Mouse (Mus musculus): ENCODE data around the gene Smyd4. TPM values are rescaled to one million over a fixed set of nuclear protein-coding genes. Genes with fewer than 3 reads are reported as not detected.
A peak's percentile ranks its signal among the peaks of the same experiment; 100 is the strongest.

The Smyd4 gene
- polyA plus RNA-seq, 1 experiment from 2014 or later = 3.1 TPM

DNA sequence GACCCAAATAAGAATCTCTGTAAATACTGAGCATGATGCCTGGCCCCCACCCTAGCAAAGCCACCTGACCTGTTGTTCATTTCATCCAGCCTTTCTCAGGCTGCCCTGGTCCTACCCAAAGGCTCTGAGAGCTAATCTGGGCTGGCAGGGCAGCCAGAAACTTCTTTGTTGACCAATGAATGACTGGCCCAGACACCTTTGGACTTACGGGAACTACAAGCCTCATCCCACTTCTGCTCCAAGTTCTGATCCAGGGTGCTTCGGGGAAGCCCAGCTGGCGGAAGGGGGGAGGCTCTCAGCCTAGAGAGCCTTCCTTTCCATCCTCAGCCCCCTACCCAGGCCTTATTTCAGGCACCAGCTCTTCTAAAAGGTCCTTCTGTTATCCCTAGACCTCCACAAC is 90.6 kb downstream of the Smyd4 start:
- peak overlapping the region; percentile 47 for H3K4me3 ChIP-seq (ENCODE audit: low read depth, low read length)
- peak overlapping the region; percentile 65 for H3K4me2 ChIP-seq (ENCODE audit: low read depth, low read length)
- peaks cover 4% of the 10 kb centered on the region; the same call in 1 of the 2 replicates for H3K9me3 ChIP-seq (ENCODE audit: low read length)
- 62% methylated on average over 3 of the region's 3 CpGs for WGBS (ENCODE audit: insufficient replicate concordance)
- ATAC-seq = peak; percentile 40
- H3K9ac ChIP-seq (replicated peaks) = peak overlapping the region; percentile 70
- H3K36me3 ChIP-seq (replicated peaks; ENCODE audit: insufficient read depth, low read length) = peaks cover 41% of the 10 kb centered on the region
- H3K27me3 ChIP-seq (ENCODE audit: insufficient read depth, low read length) = no peaks in the 10 kb centered on the region
- H3K27ac ChIP-seq (ENCODE audit: low read depth) = peak overlapping the region; percentile 95
- H3K4me1 ChIP-seq (ENCODE audit: insufficient read depth) = peaks cover 25% of the 10 kb centered on the region
- DNase-seq = no peak
- no peak for TF ChIP-seq CTCF (IDR thresholded peaks at IDR 0.05; ENCODE audit: low read depth)
- TF ChIP-seq EP300 (IDR thresholded peaks at IDR 0.05; ENCODE audit: low read depth) = no peak

- peaks cover 26% of the 10 kb centered on the region for H3K4me1 ChIP-seq (ENCODE audit: insufficient read depth)
- peak within 1 kb of the TSS; percentile 65 for H3K4me2 ChIP-seq (ENCODE audit: low read depth, low read length)
- peak; percentile 61 for DNase-seq
- H3K9me3 ChIP-seq (ENCODE audit: low read length) = peaks cover under 1% of the 10 kb centered on the region; the same call in 1 of the 2 replicates
- H3K27ac ChIP-seq (ENCODE audit: low read depth) = peak within 1 kb of the TSS; percentile 95
- 63% methylated on average over 6 of the region's 6 CpGs for WGBS (ENCODE audit: insufficient replicate concordance)
- H3K36me3 ChIP-seq (replicated peaks; ENCODE audit: insufficient read depth, low read length) = peaks cover 41% of the 10 kb centered on the region
- peak within 1 kb of the TSS; percentile 70 for H3K9ac ChIP-seq (replicated peaks)
- no peaks in the 10 kb centered on the region for H3K27me3 ChIP-seq (ENCODE audit: insufficient read depth, low read length)
- TF ChIP-seq EP300 (IDR thresholded peaks at IDR 0.05; ENCODE audit: low read depth) (no peak), CTCF (IDR thresholded peaks at IDR 0.05; ENCODE audit: low read depth) (no peak)
- peak within 1 kb of the TSS; percentile 47 for H3K4me3 ChIP-seq (ENCODE audit: low read depth, low read length)
- peak; percentile 58 for ATAC-seq
These were observed 91.1 kb downstream of the Smyd4 start, which contains the start of gene Serpinf2 for GRCm38 (mm10) chr11:75439363-75439762. Gene Serpinf2, minus strand, starts transcription at chr11:75439591.

GRCm38 (mm10) chr11:75439951-75440350 is 91.7 kb downstream of the Smyd4 start:
- DNase-seq (no peak), ATAC-seq (no peak)
- TF ChIP-seq CTCF (IDR thresholded peaks at IDR 0.05; ENCODE audit: low read depth) = no peak
- no peak for TF ChIP-seq EP300 (IDR thresholded peaks at IDR 0.05; ENCODE audit: low read depth)
- Histone ChIP-seq H3K9ac (replicated peaks) (no peak overlapping the region), H3K4me3 (ENCODE audit: low read depth, low read length) (no peak overlapping the region), H3K4me2 (ENCODE audit: low read depth, low read length) (no peak overlapping the region), H3K36me3 (replicated peaks; ENCODE audit: insufficient read depth, low read length) (peaks cover 43% of the 10 kb centered on the region), H3K4me1 (ENCODE audit: insufficient read depth) (peaks cover 30% of the 10 kb centered on the region), H3K9me3 (ENCODE audit: low read length) (no peaks in the 10 kb centered on the region), H3K27ac (ENCODE audit: low read depth) (peak overlapping the region; percentile 76), H3K27me3 (ENCODE audit: insufficient read depth, low read length) (no peaks in the 10 kb centered on the region)
- WGBS (ENCODE audit: insufficient replicate concordance) = 72% methylated on average over 3 of the region's 3 CpGs

DNA sequence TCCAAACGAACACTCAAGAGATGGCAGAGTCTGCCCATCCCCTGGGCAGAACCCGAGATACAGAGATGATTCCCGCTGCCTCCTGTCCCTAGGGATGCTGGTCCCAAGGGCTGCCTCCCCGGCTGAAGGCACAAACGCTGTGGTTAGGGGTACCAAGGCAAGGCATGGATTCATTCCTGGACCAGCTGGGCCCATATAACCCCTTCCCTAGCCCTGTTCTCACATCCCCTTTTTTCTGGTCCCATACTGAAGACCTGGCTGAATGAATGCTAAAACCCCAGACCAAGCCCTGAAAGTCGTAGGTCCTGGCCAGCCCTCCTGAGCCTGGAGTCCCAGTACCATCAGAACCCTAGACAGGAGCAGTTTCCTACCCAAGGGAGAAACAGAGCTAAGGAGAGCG is 92.8 kb downstream of the Smyd4 start:
- Histone ChIP-seq H3K36me3 (replicated peaks; ENCODE audit: insufficient read depth, low read length) (peaks cover 50% of the 10 kb centered on the region), H3K27ac (ENCODE audit: low read depth) (peak overlapping the region; percentile 76), H3K4me3 (ENCODE audit: low read depth, low read length) (no peak overlapping the region), H3K4me2 (ENCODE audit: low read depth, low read length) (no peak overlapping the region), H3K4me1 (ENCODE audit: insufficient read depth) (peaks cover 27% of the 10 kb centered on the region), H3K27me3 (ENCODE audit: insufficient read depth, low read length) (no peaks in the 10 kb centered on the region), H3K9ac (replicated peaks) (no peak overlapping the region), H3K9me3 (ENCODE audit: low read length) (no peaks in the 10 kb centered on the region)
- DNase-seq (no peak), ATAC-seq (no peak)
- 74% methylated on average over 7 of the region's 7 CpGs for WGBS (ENCODE audit: insufficient replicate concordance)
- TF ChIP-seq EP300 (IDR thresholded peaks at IDR 0.05; ENCODE audit: low read depth) = no peak
- TF ChIP-seq CTCF (IDR thresholded peaks at IDR 0.05; ENCODE audit: low read depth) = no peak

DNA sequence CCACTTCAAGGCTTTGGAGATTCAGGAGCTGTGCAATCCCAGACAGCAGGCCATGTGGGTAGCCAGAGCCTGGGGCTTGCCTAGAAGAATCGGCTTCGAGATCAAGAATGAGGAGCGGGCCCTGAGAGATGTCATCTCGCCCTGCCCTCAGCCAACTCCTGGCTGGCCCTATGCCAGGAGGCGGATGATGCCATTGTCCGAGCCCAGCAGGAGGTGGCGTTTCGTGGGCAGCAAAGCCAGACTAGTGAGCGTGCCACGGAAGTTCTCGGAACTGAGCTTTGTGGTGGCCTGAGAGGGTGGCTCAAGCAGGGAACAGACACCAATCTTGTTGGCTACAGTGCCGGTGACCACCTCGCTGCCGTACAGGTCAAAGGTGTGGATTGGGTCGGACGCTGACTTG is 93.4 kb downstream of the Smyd4 start:
- Histone ChIP-seq H3K36me3 (replicated peaks; ENCODE audit: insufficient read depth, low read length) (peaks cover 54% of the 10 kb centered on the region), H3K9ac (replicated peaks) (no peak overlapping the region), H3K4me2 (ENCODE audit: low read depth, low read length) (no peak overlapping the region), H3K4me3 (ENCODE audit: low read depth, low read length) (no peak overlapping the region), H3K27ac (ENCODE audit: low read depth) (peak overlapping the region; percentile 76; the same call in 1 of the 2 replicates), H3K27me3 (ENCODE audit: insufficient read depth, low read length) (no peaks in the 10 kb centered on the region), H3K9me3 (ENCODE audit: low read length) (no peaks in the 10 kb centered on the region), H3K4me1 (ENCODE audit: insufficient read depth) (peaks cover 27% of the 10 kb centered on the region)
- WGBS (ENCODE audit: insufficient replicate concordance) = 88% methylated on average over 16 of the region's 16 CpGs
- no peak for TF ChIP-seq CTCF (IDR thresholded peaks at IDR 0.05; ENCODE audit: low read depth)
- TF ChIP-seq EP300 (IDR thresholded peaks at IDR 0.05; ENCODE audit: low read depth) = no peak
- DNase-seq (no peak), ATAC-seq (no peak)

DNA sequence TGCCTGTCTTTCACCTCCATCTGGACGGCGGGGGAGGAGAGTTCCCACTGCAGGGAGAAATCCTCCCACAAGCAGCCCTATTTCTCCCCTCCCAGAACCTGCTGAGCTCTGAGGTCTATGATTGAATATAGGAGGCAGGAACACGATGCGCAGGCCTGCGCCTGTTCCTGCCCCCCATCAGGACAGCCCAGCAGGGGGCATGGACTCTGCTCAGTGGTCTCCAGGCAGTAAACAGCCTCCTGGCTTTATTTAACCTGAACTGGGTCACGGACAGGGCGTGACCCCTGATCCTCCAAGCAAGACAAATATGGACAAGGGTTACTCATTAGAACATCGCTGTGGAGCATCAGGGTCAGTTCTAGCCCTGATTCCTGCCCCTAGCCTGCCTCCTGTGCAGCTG is 95.5 kb downstream of the Smyd4 start:
- peaks cover 30% of the 10 kb centered on the region for H3K4me1 ChIP-seq (ENCODE audit: insufficient read depth)
- ATAC-seq = peak; percentile 92
- 0 out of 2 replicates have a peak overlapping the region, but pooled peaks have one; percentile 4 for H3K4me2 ChIP-seq (ENCODE audit: low read depth, low read length)
- H3K9me3 ChIP-seq (ENCODE audit: low read length) = no peaks in the 10 kb centered on the region
- H3K9ac ChIP-seq (replicated peaks) = no peak overlapping the region
- DNase-seq = peak; percentile 73
- peak overlapping the region; percentile 94 for H3K27ac ChIP-seq (ENCODE audit: low read depth)
- no peak overlapping the region for H3K4me3 ChIP-seq (ENCODE audit: low read depth, low read length)
- 71% methylated on average over 8 of the region's 8 CpGs for WGBS (ENCODE audit: insufficient replicate concordance)
- peaks cover 75% of the 10 kb centered on the region for H3K36me3 ChIP-seq (replicated peaks; ENCODE audit: insufficient read depth, low read length)
- no peaks in the 10 kb centered on the region for H3K27me3 ChIP-seq (ENCODE audit: insufficient read depth, low read length)
- peak; percentile 83 for TF ChIP-seq EP300 (IDR thresholded peaks at IDR 0.05; ENCODE audit: low read depth)
- TF ChIP-seq CTCF (IDR thresholded peaks at IDR 0.05; ENCODE audit: low read depth) = peak; percentile 31
